Mouse (Mus musculus) midbrain, embryonic 12.5 days (tissue): ENCODE data around the gene Hbq1b. TPM values are rescaled to one million over a fixed set of nuclear protein-coding genes. Genes with fewer than 3 reads are reported as not detected.

Experiments used
- ATAC-seq: fragments of 200-750 bp; cut with Nextera tagmentation; 2 replicates; pipeline ENCODE4 v1.8.0; 2017; ENCODE audit warnings: low read depth, moderate TSS enrichment, moderate library complexity; ENCODE audit not compliant: low FRiP score
- H3K27ac ChIP-seq: fragments of 300-500 bp; sonication (generic); replicated peaks from 2 replicates; pipeline ENCODE4 v1.5.1; 2016; ENCODE audit warnings: mild to moderate bottlenecking
- H3K27me3 ChIP-seq: fragments of 300-500 bp; sonication (generic); 2 replicates; pipeline ENCODE4 v1.6.1; 2016; ENCODE audit warnings: mild to moderate bottlenecking
- H3K36me3 ChIP-seq: fragments of 300-500 bp; sonication (generic); 2 replicates; pipeline ENCODE4 v1.6.1; 2016
- H3K4me1 ChIP-seq: fragments of 300-500 bp; sonication (generic); 2 replicates; pipeline ENCODE4 v1.6.1; 2016
- H3K4me2 ChIP-seq: fragments of 300-500 bp; sonication (generic); replicated peaks from 2 replicates; pipeline ENCODE4 v1.6.1; 2016; ENCODE audit warnings: mild to moderate bottlenecking, moderate library complexity
- H3K4me3 ChIP-seq: fragments of 300-500 bp; sonication (generic); 2 replicates; pipeline ENCODE4 v1.5.1; 2016; ENCODE audit warnings: mild to moderate bottlenecking
- H3K9ac ChIP-seq: fragments of 300-500 bp; sonication (generic); replicated peaks from 2 replicates; pipeline ENCODE4 v1.6.1; 2016; ENCODE audit warnings: mild to moderate bottlenecking, moderate library complexity
- H3K9me3 ChIP-seq: fragments of 300-500 bp; sonication (generic); 2 replicates; pipeline ENCODE4 v1.6.1; 2016; ENCODE audit warnings: mild to moderate bottlenecking
- WGBS: fragments of 180-500 bp; shearing (Covaris S2); methylation state at CpG from one replicate; pipeline ENCODE4 v1.1.7; 2016; 5-methylcytosine and 5-hydroxymethylcytosine counted together
- polyA plus RNA-seq: library from polyadenylated mRNA; unstranded; fragments of >200 nt; fragmentation: Nextera tagmentation; extraction: Ambion mirVana; gene quantifications from 2 replicates; pipeline ENCODE4 v1.2.1, GENCODE M21; 2016

Gene Hbq1b
- polyA plus RNA-seq, 1 experiment from 2014 or later, result 3.4 TPM

GRCm38 (mm10) chr11:32250880-32251763 lies 35.6 kb upstream of the Hbq1b start:
- Histone ChIP-seq H3K36me3 (peaks cover 57% of the 10 kb centered on the region), H3K27ac (no peak overlapping the region), H3K9ac (no peak overlapping the region), H3K4me2 (no peak overlapping the region), H3K9me3 (no peaks in the 10 kb centered on the region), H3K27me3 (no peaks in the 10 kb centered on the region), H3K4me3 (no peak overlapping the region), H3K4me1 (no peaks in the 10 kb centered on the region)
- no peak for ATAC-seq
- WGBS, result 88% methylated on average over 8 of the region's 8 CpGs

- 86% methylated on average over 1 of the region's 1 CpGs for WGBS
- no peaks in the 10 kb centered on the region for H3K27me3 ChIP-seq
- no peak overlapping the region for H3K4me3 ChIP-seq
- no peak overlapping the region for H3K9ac ChIP-seq
- peaks cover 39% of the 10 kb centered on the region for H3K36me3 ChIP-seq
- no peaks in the 10 kb centered on the region for H3K4me1 ChIP-seq
- H3K4me2 ChIP-seq, result no peak overlapping the region
- no peak overlapping the region for H3K27ac ChIP-seq
- no peaks in the 10 kb centered on the region for H3K9me3 ChIP-seq
- no peak for ATAC-seq
These were observed 33.6 kb upstream of the Hbq1b start for GRCm38 (mm10) chr11:32253121-32253520.

GRCm38 (mm10) chr11:32256146-32256545 lies 30.6 kb upstream of the Hbq1b start:
- Histone ChIP-seq H3K27ac (no peak overlapping the region), H3K4me1 (no peaks in the 10 kb centered on the region), H3K9ac (no peak overlapping the region), H3K27me3 (no peaks in the 10 kb centered on the region), H3K4me2 (no peak overlapping the region), H3K4me3 (no peak overlapping the region), H3K36me3 (peaks cover 33% of the 10 kb centered on the region), H3K9me3 (no peaks in the 10 kb centered on the region)
- ATAC-seq, result no peak
- WGBS, result 93% methylated on average over 1 of the region's 1 CpGs

- Histone ChIP-seq H3K27ac (no peak overlapping the region), H3K4me3 (no peak overlapping the region), H3K9me3 (no peaks in the 10 kb centered on the region), H3K4me1 (no peaks in the 10 kb centered on the region), H3K4me2 (no peak overlapping the region), H3K9ac (no peak overlapping the region), H3K27me3 (no peaks in the 10 kb centered on the region), H3K36me3 (peaks cover 33% of the 10 kb centered on the region)
- ATAC-seq, result no peak
- WGBS, result 88% methylated on average over 3 of the region's 3 CpGs
These were observed 30.2 kb upstream of the Hbq1b start for GRCm38 (mm10) chr11:32256566-32256965.

- WGBS, result 93% methylated on average over 10 of the region's 10 CpGs
- H3K9ac ChIP-seq, result no peak overlapping the region
- no peak overlapping the region for H3K27ac ChIP-seq
- peaks cover 10% of the 10 kb centered on the region for H3K4me1 ChIP-seq
- no peak overlapping the region for H3K4me2 ChIP-seq
- H3K9me3 ChIP-seq, result no peaks in the 10 kb centered on the region
- ATAC-seq, result no peak
- peaks cover 24% of the 10 kb centered on the region for H3K36me3 ChIP-seq
- no peaks in the 10 kb centered on the region for H3K27me3 ChIP-seq
- no peak overlapping the region for H3K4me3 ChIP-seq
These were observed 23.9 kb upstream of the Hbq1b start for GRCm38 (mm10) chr11:32262674-32263415.

- 94% methylated on average over 3 of the region's 3 CpGs for WGBS
- H3K27ac ChIP-seq, result no peak overlapping the region
- H3K36me3 ChIP-seq, result peaks cover 21% of the 10 kb centered on the region
- no peaks in the 10 kb centered on the region for H3K9me3 ChIP-seq
- H3K9ac ChIP-seq, result no peak overlapping the region
- H3K27me3 ChIP-seq, result peaks cover 9% of the 10 kb centered on the region; the same call in 1 of the 2 replicates
- no peak for ATAC-seq
- no peak overlapping the region for H3K4me2 ChIP-seq
- peaks cover 14% of the 10 kb centered on the region for H3K4me1 ChIP-seq
- H3K4me3 ChIP-seq, result no peak overlapping the region
These were observed 21.5 kb upstream of the Hbq1b start for GRCm38 (mm10) chr11:32265117-32265738.

GRCm38 (mm10) chr11:32266194-32266593 lies 20.6 kb upstream of the Hbq1b start:
- Histone ChIP-seq H3K36me3 (peaks cover 12% of the 10 kb centered on the region; the same call in 1 of the 2 replicates), H3K27me3 (peaks cover 10% of the 10 kb centered on the region; the same call in 1 of the 2 replicates), H3K27ac (no peak overlapping the region), H3K4me1 (peaks cover 14% of the 10 kb centered on the region), H3K4me2 (no peak overlapping the region), H3K4me3 (no peak overlapping the region), H3K9ac (no peak overlapping the region; the same call in 1 of the 2 replicates), H3K9me3 (no peaks in the 10 kb centered on the region)
- ATAC-seq, result no peak
- WGBS, result 95% methylated on average over 6 of the region's 6 CpGs

GRCm38 (mm10) chr11:32266776-32267175 lies 20.0 kb upstream of the Hbq1b start:
- peaks cover 10% of the 10 kb centered on the region; the same call in 1 of the 2 replicates for H3K36me3 ChIP-seq
- no peaks in the 10 kb centered on the region for H3K9me3 ChIP-seq
- H3K27ac ChIP-seq, result peak overlapping the region; percentile 97
- H3K4me3 ChIP-seq, result peak overlapping the region; percentile 81
- H3K9ac ChIP-seq, result peak overlapping the region; percentile 93
- 33% methylated on average over 6 of the region's 6 CpGs for WGBS
- no peak; the same call in 1 of the 2 replicates for ATAC-seq
- peaks cover 14% of the 10 kb centered on the region; the same call in 1 of the 2 replicates for H3K27me3 ChIP-seq
- peaks cover 14% of the 10 kb centered on the region for H3K4me1 ChIP-seq
- H3K4me2 ChIP-seq, result peak overlapping the region; percentile 63

- WGBS, result under 1% methylated on average over 54 of the region's 54 CpGs
- H3K9me3 ChIP-seq, result no peaks in the 10 kb centered on the region
These were observed 19.4 kb upstream of the Hbq1b start, which contains the start of gene Nprl3 for GRCm38 (mm10) chr11:32267188-32267884. Nprl3 (minus strand) TSS chr11:32267707.

GRCm38 (mm10) chr11:32267964-32268363 lies 18.8 kb upstream of the Hbq1b start:
- no peaks in the 10 kb centered on the region for H3K36me3 ChIP-seq
- no peaks in the 10 kb centered on the region for H3K9me3 ChIP-seq
- H3K4me2 ChIP-seq, result peak overlapping the region; percentile 63
- H3K4me1 ChIP-seq, result peaks cover 14% of the 10 kb centered on the region
- peak overlapping the region; percentile 93 for H3K9ac ChIP-seq
- ATAC-seq, result peak; percentile 42
- H3K4me3 ChIP-seq, result peak overlapping the region; percentile 81
- H3K27ac ChIP-seq, result peak overlapping the region; percentile 97
- WGBS, result 26% methylated on average over 5 of the region's 5 CpGs
- H3K27me3 ChIP-seq, result peaks cover 14% of the 10 kb centered on the region; the same call in 1 of the 2 replicates

More at GRCm38 (mm10) chr11:32267188-32267884, 19.4 kb upstream of the Hbq1b start, which contains the start of gene Nprl3:
- peaks cover 5% of the 10 kb centered on the region; the same call in 1 of the 2 replicates for H3K36me3 ChIP-seq
- ATAC-seq, result peak; percentile 99
- H3K27me3 ChIP-seq, result peaks cover 14% of the 10 kb centered on the region; the same call in 1 of the 2 replicates
- peak within 1 kb of the TSS; percentile 63 for H3K4me2 ChIP-seq
- H3K4me3 ChIP-seq, result peak within 1 kb of the TSS; percentile 81
- H3K9ac ChIP-seq, result peak within 1 kb of the TSS; percentile 93
- peak within 1 kb of the TSS; percentile 97 for H3K27ac ChIP-seq
- H3K4me1 ChIP-seq, result peaks cover 14% of the 10 kb centered on the region

- no peak overlapping the region for H3K27ac ChIP-seq
- H3K36me3 ChIP-seq, result no peaks in the 10 kb centered on the region
- ATAC-seq, result no peak
- peaks cover 14% of the 10 kb centered on the region; the same call in 1 of the 2 replicates for H3K27me3 ChIP-seq
- H3K9ac ChIP-seq, result no peak overlapping the region
- peaks cover 14% of the 10 kb centered on the region for H3K4me1 ChIP-seq
- H3K4me3 ChIP-seq, result no peak overlapping the region
- WGBS, result 80% methylated on average over 5 of the region's 5 CpGs
- H3K9me3 ChIP-seq, result no peaks in the 10 kb centered on the region
- H3K4me2 ChIP-seq, result no peak overlapping the region
These were observed 17.8 kb upstream of the Hbq1b start for GRCm38 (mm10) chr11:32268952-32269351.
